Mouse (Mus musculus) cerebellum, postnatal 25 days (tissue): Measurements from ENCODE around the gene Tcf15.
A peak's percentile ranks its signal among the peaks of the same experiment; 100 is the strongest.

Experiments used
- DNase-seq, 2 experiments: peaks; one replicate each; pipeline ENCODE4 v3.0.0; 2021; ENCODE audit warnings: mixed read lengths in 2 of 2

The Tcf15 gene

GRCm38 (mm10) chr2:152143279-152144157 lies at the start of gene Tcf15:
Tcf15 (plus strand) TSS chr2:152143561.
- DNase-seq = peak; percentile 35 to 59

DNA sequence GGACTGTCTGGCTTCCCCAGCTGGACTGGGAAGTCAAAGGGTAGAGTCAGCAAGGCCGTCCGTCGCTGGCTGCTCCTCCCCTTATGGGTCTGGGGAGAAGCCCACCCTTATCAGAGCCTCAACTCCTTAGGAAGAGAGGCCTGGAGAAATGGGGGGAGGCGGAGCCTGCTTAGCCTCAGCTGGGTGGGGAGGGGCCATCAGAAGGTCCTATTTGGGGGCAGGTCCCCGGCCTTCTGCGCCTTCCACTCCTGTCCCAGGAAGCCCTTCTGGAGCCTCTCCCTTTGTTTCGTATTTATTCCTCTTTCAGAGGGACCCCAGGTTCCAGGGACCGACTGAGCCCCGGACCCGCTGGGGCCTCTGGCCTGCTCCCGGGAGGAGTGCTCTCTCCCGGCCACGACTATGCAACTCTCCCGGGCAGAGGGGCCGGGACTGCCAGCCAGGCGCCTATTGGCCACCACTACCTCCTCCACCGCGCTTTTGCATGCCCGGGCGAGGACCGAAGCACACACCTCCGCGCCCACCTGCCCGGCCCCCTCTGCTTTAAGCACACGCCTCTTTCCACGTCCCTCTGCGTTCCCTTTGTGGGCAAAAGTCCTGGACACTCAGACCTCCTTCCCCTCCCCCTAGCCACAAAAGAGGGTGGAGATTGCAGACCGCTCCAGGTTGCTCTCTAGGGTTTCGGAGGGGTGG lies 48.4 kb upstream of the Tcf15 start:
- no peak for DNase-seq

DNA sequence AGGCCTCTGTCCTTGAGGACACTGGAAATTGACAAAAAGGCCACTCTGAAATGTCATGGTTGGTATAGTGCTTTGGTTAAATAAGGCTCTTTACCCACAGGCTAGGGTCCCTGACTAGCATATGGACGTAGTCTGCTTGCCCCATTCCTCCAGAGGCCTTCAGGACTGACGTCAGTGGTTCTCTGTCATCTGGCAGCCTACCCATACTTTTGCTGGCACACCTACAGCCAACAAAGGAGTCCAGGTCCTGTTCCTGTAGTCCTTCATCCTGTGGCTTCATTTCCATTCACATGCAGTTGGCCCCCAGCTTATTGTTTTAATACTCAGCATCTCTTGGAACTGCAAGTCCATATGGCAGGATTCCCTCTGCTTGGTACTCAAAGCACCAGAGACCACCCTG lies 46.4 kb upstream of the Tcf15 start:
- no peak for DNase-seq

GRCm38 (mm10) chr2:152097916-152098315 lies 45.4 kb upstream of the Tcf15 start:
- no peak for DNase-seq

GRCm38 (mm10) chr2:152099538-152099937 lies 43.8 kb upstream of the Tcf15 start:
- no peak for DNase-seq

DNA sequence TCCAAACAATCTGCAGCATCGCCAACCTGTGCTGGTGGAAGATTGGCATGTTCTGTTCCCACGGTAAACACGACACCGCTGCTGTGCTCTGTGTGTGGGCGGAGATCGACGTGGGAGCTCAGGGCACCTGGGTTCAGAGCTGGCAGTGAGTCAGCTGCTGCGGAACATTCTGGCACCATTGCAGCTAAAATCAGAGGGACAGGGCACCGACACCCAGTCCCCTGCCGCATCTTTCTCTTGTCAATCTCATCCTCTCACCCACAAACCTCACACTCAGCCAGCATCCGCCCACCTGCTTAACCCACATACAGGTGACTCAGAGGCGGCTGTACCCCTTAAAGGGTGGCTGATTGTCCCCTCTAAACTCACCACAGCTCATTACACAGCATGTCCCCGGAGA lies 41.6 kb upstream of the Tcf15 start:
- DNase-seq = peak in 1 of 2 experiments; percentile 38

GRCm38 (mm10) chr2:152102369-152102768 lies 41.0 kb upstream of the Tcf15 start:
- no peak for DNase-seq

GRCm38 (mm10) chr2:152104711-152105317 lies 38.5 kb upstream of the Tcf15 start:
- no peak for DNase-seq

DNA sequence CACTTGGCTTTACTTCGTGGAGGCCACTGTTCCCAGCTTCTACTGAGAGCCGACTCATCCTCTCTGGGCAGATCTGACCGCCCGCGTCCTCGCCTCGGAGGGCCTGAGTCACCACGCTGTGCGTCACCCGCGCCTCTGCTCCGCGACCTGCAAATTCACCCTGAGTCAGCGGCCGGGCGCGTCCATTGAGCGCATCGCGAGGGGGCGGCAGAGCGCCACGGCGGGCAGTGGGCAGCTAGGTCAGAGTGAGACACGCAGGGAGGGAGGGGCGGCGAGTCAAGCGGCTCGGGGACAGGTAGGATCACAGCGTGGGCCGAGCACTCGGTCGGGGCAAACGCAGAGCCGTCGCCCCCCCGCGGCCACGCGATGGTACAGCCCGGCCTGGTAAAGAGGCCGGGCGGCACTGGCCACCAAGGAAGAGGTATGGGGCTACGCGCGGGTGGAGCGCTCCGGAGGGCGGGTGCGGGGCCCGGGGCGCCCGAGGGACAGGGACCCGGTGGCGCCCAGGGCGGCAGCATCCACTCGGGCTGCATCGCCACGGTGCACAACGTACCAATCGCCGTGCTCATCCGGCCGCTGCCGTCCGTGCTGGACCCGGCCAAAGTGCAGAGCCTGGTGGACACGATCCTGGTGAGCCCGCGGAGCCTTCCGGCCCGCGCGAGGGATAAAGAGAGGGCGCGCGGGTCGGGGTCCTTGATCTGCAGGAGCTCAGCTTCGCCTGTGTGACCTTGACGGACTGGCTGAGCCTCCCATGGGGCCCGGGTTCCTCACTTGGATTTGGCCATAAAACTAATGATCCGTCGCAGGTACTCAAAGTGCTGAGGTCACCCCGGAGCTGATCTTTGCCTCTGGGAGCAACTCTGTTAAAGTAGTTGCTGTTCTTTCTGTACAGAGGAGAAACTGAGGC lies 37.8 kb upstream of the Tcf15 start, which contains the start of gene Srxn1:
Gene Srxn1 (plus strand): TSS at position 199 of the 907 bp plus-strand sequence.
- DNase-seq = peak; percentile 95

DNA sequence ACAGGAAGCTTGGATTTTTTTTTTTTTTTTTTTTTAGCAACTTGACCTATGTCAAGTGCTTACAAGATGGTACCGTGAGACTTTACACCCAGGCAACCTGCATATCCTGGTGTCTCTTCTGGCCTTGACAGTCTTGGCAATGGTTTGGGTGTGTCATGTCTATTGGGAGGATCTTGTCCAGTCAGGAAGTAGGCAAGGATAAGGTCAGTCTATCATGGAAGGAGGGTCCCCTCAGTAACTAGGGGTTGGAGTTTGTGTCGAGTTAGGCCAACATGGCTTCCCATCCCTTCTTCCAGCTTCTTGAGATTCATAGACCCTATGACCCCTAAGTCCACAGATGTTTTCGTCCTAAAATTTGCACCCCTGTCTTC lies 37.2 kb upstream of the Tcf15 start:
- no peak for DNase-seq

DNA sequence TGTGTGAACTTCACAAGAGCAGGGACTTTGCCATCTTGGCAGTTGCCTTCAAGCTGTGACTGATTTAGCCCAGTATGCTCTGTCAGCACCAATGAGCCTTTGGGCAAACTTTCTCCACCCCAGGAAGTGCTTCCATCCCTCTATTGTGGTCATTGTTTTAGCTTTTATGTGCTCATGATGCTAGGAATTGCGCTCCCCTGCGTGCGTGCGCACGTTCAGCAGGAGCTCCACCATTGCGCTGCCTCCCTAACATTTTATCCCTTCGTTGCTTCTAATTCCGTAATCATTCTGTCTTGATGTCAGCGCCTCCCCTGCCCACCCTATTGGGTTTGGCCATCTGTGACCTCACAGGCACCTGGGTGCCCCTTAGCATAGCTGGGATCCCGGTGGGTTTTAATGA lies 36.8 kb upstream of the Tcf15 start:
- DNase-seq = no peak

- DNase-seq = no peak
Measured at GRCm38 (mm10) chr2:152108702-152109101, 34.7 kb upstream of the Tcf15 start.

- no peak for DNase-seq
Measured at GRCm38 (mm10) chr2:152109386-152109785, 34.0 kb upstream of the Tcf15 start.

DNA sequence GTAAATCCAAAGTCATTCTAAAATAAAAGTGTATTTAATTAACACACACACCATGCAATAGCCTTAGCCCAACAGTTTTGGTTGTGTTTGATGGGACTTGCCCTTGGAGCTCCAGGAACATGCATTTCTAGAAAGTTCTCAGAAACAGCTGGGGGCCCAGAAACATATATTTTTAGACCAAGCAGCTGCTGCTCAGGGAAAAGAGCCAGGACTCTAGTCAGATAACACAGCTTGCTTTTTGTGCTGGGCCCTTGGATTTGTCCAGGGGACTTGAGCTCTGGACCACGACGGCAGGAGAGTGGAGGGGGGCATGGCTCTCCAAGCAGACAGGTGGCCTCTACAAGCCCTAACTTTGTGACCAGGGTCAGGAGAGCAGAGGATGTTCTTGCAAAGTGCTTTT lies 32.0 kb upstream of the Tcf15 start:
- DNase-seq = no peak

DNA sequence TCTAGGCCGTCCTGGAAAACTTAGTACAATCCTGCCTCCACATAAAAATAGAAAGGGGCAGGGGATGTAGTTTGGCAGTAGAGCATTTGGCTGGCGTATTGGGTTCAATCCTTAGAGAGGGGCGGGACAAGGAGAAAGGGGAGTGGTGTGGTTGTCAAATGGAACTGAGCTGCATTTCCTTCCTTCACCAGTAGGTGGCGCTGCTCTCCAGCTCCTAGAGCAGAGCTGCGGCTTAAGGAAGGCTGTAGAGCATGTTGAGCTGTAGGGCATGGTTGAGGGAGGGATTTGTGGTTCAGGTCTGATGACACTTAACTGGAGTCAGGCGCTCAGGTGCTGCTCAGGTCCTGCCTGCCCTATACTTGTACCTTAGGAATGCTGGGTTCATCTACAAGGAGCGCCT lies 31.4 kb upstream of the Tcf15 start:
- DNase-seq = peak; percentile 95 to 96

GRCm38 (mm10) chr2:152112490-152112889 lies 30.9 kb upstream of the Tcf15 start:
- DNase-seq = no peak

- DNase-seq = peak; percentile 38 to 40
Measured at GRCm38 (mm10) chr2:152112970-152113369, 30.4 kb upstream of the Tcf15 start.

DNA sequence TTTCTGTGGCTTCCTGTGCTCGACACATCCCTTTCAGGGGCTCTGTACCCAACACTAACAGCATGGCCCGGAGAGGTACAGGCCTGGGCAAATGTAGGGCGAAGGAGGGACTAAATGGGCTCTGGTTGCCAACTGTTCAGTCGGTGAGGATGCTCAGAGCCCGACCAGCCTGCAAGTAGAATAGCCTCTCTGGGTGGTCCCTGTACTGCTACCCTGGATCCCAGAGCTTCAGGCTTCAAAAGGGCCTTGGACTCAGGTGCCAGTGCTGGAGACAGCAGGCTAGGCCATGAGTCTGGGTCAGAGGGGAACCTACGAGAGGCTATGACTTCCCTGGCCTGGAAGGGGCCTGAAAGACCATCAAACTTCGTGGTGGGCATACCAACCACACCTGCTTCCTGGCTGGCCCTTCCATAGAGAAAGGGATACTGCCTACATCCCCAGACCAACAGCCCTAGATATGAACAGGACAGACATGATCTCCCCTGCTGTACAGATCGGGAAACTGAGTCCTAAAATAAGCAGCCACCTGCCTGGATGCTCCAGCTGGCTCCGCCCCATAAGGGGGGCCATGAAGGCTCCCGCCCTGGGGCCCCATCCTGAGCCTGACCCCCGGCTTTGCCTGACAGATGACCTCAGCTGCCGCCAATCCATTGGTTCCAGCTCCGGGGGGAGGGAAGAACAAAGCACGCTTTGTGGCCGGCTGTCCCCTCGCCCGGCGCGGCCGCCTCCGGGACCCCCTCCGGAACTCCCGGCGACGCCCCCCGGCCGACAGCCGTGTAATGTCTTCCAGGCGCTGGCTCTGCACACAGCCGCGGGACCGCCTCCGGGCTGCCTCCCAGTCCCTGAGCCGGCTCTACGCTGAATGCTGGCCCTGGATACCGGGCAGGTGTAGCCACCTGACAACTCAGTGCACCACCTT lies 29.0 kb upstream of the Tcf15 start:
- DNase-seq = peak in 1 of 2 experiments; percentile 42

GRCm38 (mm10) chr2:152117694-152118093 lies 25.7 kb upstream of the Tcf15 start:
- no peak for DNase-seq

GRCm38 (mm10) chr2:152119228-152119865 lies 24.0 kb upstream of the Tcf15 start:
- peak in 1 of 2 experiments; percentile 37 for DNase-seq

GRCm38 (mm10) chr2:152122896-152123295 lies 20.5 kb upstream of the Tcf15 start:
- DNase-seq = no peak
